Mouse (Mus musculus): ENCODE results near the gene Asgr2. TPM values are rescaled to one million over a fixed set of nuclear protein-coding genes. Genes with fewer than 3 reads are reported as not detected.
"Not testable (repeated sequence)": the region's sequence is repeated elsewhere in the genome, so short reads cannot be mapped to it uniquely, and the experiment has no call there.

The Asgr2 gene
- polyA plus RNA-seq, 1 experiment from 2014 or later = not detected

GRCm38 (mm10) chr11:70103701-70104315 is 11.4 kb downstream of the Asgr2 start:
- Histone ChIP-seq H3K27ac (replicated peaks) (no peak overlapping the region), H3K4me2 (replicated peaks) (no peak overlapping the region), H3K9ac (replicated peaks) (no peak overlapping the region), H3K9me3 (no peaks in the 10 kb centered on the region), H3K4me3 (no peak overlapping the region), H3K4me1 (no peaks in the 10 kb centered on the region), H3K27me3 (no peaks in the 10 kb centered on the region), H3K36me3 (no peaks in the 10 kb centered on the region)
- 82% methylated on average over 14 of the region's 14 CpGs for WGBS
- ATAC-seq (replicated peaks) = no peak

DNA sequence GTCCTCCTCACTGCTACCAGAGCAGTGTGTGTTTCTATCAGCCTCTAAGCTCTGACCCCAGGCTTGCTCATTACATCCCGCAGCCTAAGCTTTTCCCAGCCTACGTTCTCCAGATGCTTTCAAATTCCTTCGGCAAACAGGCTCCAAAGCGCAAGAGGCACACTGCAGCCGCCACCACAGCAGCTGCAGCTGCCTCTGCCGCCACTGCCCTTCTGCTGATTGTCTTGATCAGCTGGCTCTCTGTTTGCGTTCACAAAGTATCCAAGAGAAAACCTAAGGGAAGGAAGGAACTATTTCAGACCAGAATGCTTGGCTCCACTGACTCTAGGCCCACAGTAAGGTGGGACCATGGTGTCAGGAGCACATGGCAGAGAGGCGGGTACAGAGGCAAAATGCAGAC is 14.6 kb downstream of the Asgr2 start:
- WGBS = 72% methylated on average over 8 of the region's 8 CpGs
- no peak overlapping the region for H3K9ac ChIP-seq (replicated peaks)
- H3K9me3 ChIP-seq = no peaks in the 10 kb centered on the region
- no peak overlapping the region for H3K27ac ChIP-seq (replicated peaks)
- no peak overlapping the region for H3K4me3 ChIP-seq
- no peaks in the 10 kb centered on the region for H3K27me3 ChIP-seq
- H3K36me3 ChIP-seq = no peaks in the 10 kb centered on the region
- no peak overlapping the region for H3K4me2 ChIP-seq (replicated peaks)
- no peaks in the 10 kb centered on the region for H3K4me1 ChIP-seq
- no peak for ATAC-seq (replicated peaks)

DNA sequence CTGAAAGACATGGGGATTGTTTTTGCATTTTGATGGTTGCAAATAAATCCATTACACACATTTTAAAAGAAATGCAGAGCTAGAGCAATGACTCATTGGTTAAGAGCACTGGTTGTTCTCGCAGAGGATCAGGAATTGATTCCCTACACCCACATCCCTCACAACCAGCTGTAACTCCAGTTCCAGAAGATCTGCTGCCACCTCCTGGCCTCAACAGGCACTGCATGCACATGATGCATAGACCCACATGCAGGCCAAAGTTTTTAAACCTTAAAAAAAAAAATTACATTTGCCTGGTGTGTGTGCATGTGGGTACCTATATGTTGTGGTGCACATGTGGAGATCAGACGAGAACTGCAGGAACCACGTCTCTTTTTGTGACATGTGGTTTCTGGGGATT is 17.7 kb downstream of the Asgr2 start:
- H3K4me3 ChIP-seq = no peak overlapping the region
- no peak overlapping the region for H3K4me2 ChIP-seq (replicated peaks)
- H3K36me3 ChIP-seq = no peaks in the 10 kb centered on the region
- H3K27me3 ChIP-seq = no peaks in the 10 kb centered on the region
- no peaks in the 10 kb centered on the region for H3K4me1 ChIP-seq
- WGBS = 76% methylated on average over 3 of the region's 3 CpGs
- H3K9me3 ChIP-seq = no peaks in the 10 kb centered on the region
- H3K9ac ChIP-seq (replicated peaks) = no peak overlapping the region
- no peak for ATAC-seq (replicated peaks)
- H3K27ac ChIP-seq (replicated peaks) = no peak overlapping the region

DNA sequence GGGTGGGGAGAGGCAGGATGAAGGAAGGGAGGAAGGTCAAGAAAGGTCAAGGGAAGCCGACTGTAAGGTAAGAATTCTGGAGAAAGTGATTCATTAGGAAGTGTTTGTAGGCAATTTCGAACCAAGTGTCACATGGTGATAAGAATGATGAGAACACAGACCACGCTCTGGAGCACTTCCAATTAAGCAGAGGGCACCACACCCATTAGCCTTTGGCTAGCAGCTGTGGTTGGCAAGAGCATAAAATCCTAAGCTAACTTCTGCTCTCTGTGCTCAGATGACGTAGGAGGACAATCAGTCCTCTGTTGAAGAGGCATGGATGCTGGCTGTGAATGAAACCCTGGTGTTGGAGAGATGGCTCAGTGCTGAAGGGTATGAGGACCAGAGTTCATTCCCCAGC is 22.1 kb downstream of the Asgr2 start:
- WGBS = 76% methylated on average over 4 of the region's 4 CpGs
- Histone ChIP-seq H3K4me3 (no peak overlapping the region), H3K9ac (replicated peaks) (no peak overlapping the region), H3K27ac (replicated peaks) (no peak overlapping the region), H3K4me1 (no peaks in the 10 kb centered on the region), H3K4me2 (replicated peaks) (no peak overlapping the region), H3K36me3 (no peaks in the 10 kb centered on the region), H3K9me3 (no peaks in the 10 kb centered on the region), H3K27me3 (no peaks in the 10 kb centered on the region)
- no peak for ATAC-seq (replicated peaks)

DNA sequence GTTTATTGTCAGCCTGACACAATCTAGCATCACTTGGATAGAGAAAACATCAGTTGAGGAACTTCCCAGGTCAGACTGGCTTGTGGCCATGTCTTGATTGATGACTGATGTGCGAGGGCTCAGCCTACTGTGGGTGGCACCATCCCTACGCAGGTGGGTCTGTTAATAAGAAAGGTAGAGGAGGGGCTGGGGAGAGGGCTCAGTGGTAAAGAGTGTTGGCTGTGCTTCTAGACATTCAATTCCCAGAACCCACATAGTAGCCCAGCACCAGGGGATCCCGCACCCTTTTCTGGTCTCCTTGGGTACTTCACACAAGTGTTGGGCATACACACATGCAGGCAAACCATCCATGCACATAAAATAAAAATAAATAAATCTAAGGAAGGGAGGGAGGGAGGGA is 23.5 kb downstream of the Asgr2 start:
- no peak overlapping the region for H3K27ac ChIP-seq (replicated peaks)
- no peaks in the 10 kb centered on the region for H3K4me1 ChIP-seq
- no peak overlapping the region for H3K9ac ChIP-seq (replicated peaks)
- no peak overlapping the region for H3K4me3 ChIP-seq
- no peak for ATAC-seq (replicated peaks)
- H3K27me3 ChIP-seq = no peaks in the 10 kb centered on the region
- H3K9me3 ChIP-seq = no peaks in the 10 kb centered on the region
- no peaks in the 10 kb centered on the region for H3K36me3 ChIP-seq
- no peak overlapping the region for H3K4me2 ChIP-seq (replicated peaks)
- 95% methylated on average over 3 of the region's 3 CpGs for WGBS

- 80% methylated on average over 9 of the region's 9 CpGs for WGBS
- Histone ChIP-seq H3K9me3 (no peaks in the 10 kb centered on the region), H3K27ac (replicated peaks) (no peak within 1 kb of the TSS), H3K4me2 (replicated peaks) (no peak within 1 kb of the TSS), H3K4me3 (no peak within 1 kb of the TSS), H3K9ac (replicated peaks) (no peak within 1 kb of the TSS), H3K27me3 (no peaks in the 10 kb centered on the region), H3K36me3 (no peaks in the 10 kb centered on the region), H3K4me1 (no peaks in the 10 kb centered on the region)
- no peak for ATAC-seq (replicated peaks)
Measured at GRCm38 (mm10) chr11:70129926-70130379, 37.5 kb downstream of the Asgr2 start, which contains the start of gene Mgl2. Mgl2 (plus strand) TSS chr11:70130329.

- H3K27ac ChIP-seq (replicated peaks); H3K4me2 ChIP-seq (replicated peaks); H3K27me3 ChIP-seq; H3K9me3 ChIP-seq; H3K4me1 ChIP-seq; H3K4me3 ChIP-seq; ATAC-seq (replicated peaks); H3K36me3 ChIP-seq; H3K9ac ChIP-seq (replicated peaks): not testable (repeated sequence)
- WGBS = 70% methylated on average over 3 of the region's 3 CpGs
Measured at GRCm38 (mm10) chr11:70135001-70135400, 42.6 kb downstream of the Asgr2 start.

- H3K27ac ChIP-seq (replicated peaks); H3K4me1 ChIP-seq; H3K4me2 ChIP-seq (replicated peaks); H3K9me3 ChIP-seq; H3K4me3 ChIP-seq; ATAC-seq (replicated peaks); H3K27me3 ChIP-seq; H3K9ac ChIP-seq (replicated peaks); H3K36me3 ChIP-seq: not testable (repeated sequence)
- 91% methylated on average over 8 of the region's 8 CpGs for WGBS
Measured at GRCm38 (mm10) chr11:70135925-70136324, 43.5 kb downstream of the Asgr2 start.

DNA sequence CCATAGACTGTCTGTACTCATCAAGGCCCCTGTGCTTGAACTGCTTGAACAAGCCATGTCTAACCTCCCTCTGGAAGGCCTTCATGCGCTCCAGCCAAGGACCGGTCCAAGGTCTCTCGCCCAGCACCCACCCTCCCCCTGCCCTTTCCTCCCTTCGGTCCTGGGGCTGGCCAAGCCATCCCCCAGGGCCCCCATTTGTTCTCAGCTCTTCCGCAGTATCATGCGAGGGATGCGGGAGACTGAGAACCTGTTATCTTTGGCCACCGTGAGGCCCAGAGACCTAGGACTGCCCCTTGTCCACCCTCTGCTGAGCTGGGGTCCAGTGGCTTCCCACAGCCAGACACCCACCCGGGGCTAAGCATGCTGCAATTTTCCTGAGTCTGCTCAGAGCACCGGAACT is 46.7 kb downstream of the Asgr2 start:
- H3K9me3 ChIP-seq = no peaks in the 10 kb centered on the region
- H3K4me1 ChIP-seq = no peaks in the 10 kb centered on the region
- no peaks in the 10 kb centered on the region for H3K27me3 ChIP-seq
- H3K4me3 ChIP-seq = no peak overlapping the region
- no peaks in the 10 kb centered on the region for H3K36me3 ChIP-seq
- 90% methylated on average over 10 of the region's 10 CpGs for WGBS
- no peak overlapping the region for H3K4me2 ChIP-seq (replicated peaks)
- no peak for ATAC-seq (replicated peaks)
- H3K27ac ChIP-seq (replicated peaks) = no peak overlapping the region
- no peak overlapping the region for H3K9ac ChIP-seq (replicated peaks)

DNA sequence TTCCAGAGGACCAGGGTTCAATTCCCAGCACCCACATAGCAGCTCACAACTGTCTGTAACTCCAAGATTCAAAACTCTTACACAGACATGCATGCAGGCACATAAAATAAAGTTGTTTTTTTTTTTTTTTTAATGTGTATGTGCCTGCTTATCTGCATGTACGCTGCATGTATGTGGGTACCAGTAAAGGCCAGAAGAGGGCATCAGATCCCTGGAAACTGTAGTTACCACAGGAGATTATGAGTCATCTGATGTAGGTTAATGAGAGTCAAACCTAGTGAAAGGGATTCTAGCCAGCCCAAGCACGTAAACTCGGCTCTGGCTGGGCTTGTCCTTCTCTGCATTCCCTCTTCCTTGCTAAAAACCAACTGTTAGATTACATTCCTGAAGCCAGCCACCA is 58.6 kb downstream of the Asgr2 start:
- Histone ChIP-seq H3K4me3 (no peak overlapping the region), H3K4me1 (no peaks in the 10 kb centered on the region), H3K36me3 (no peaks in the 10 kb centered on the region), H3K27me3 (no peaks in the 10 kb centered on the region), H3K4me2 (replicated peaks) (no peak overlapping the region), H3K27ac (replicated peaks) (no peak overlapping the region), H3K9me3 (no peaks in the 10 kb centered on the region), H3K9ac (replicated peaks) (no peak overlapping the region)
- 65% methylated on average over 3 of the region's 3 CpGs for WGBS
- ATAC-seq (replicated peaks) = no peak

Other genes with a start within 250 kb of the Asgr2 start
- 51.0 and 51.2 TPM in 2 replicates for gene Plscr3, start 246.3 kb upstream of the Asgr2 start, polyA plus RNA-seq (2015; fragmentation: Nextera tagmentation; extraction: Ambion mirVana)
- 0.27 and 0.36 TPM in 2 replicates for gene Tnk1, start 233.9 kb upstream of the Asgr2 start, polyA plus RNA-seq (2015; fragmentation: Nextera tagmentation; extraction: Ambion mirVana)
- not detected in 2 replicates for gene Tmem95, start 214.6 kb upstream of the Asgr2 start, polyA plus RNA-seq (2015; fragmentation: Nextera tagmentation; extraction: Ambion mirVana)
- 1.2 and 1.3 TPM in 2 replicates for gene Kctd11, start 211.2 kb upstream of the Asgr2 start, polyA plus RNA-seq (2015; fragmentation: Nextera tagmentation; extraction: Ambion mirVana)
- gene Acap1, start 197.1 kb upstream of the Asgr2 start, polyA plus RNA-seq (2015; fragmentation: Nextera tagmentation; extraction: Ambion mirVana) = 0.48 and 0.51 TPM in 2 replicates
- 19.9 and 20.7 TPM in 2 replicates for gene 2810408A11Rik, start 191.7 kb upstream of the Asgr2 start, polyA plus RNA-seq (2015; fragmentation: Nextera tagmentation; extraction: Ambion mirVana)
- 18.5 and 23.0 TPM in 2 replicates for gene Neurl4, start 191.6 kb upstream of the Asgr2 start, polyA plus RNA-seq (2015; fragmentation: Nextera tagmentation; extraction: Ambion mirVana)
- 79.6 and 92.2 TPM in 2 replicates for gene Gps2, start 178.8 kb upstream of the Asgr2 start, polyA plus RNA-seq (2015; fragmentation: Nextera tagmentation; extraction: Ambion mirVana)
- gene Eif5a, start 170.7 kb upstream of the Asgr2 start, polyA plus RNA-seq (2015; fragmentation: Nextera tagmentation; extraction: Ambion mirVana) = 1,167 and 1,257 TPM in 2 replicates
- gene Ybx2, start 156.8 kb upstream of the Asgr2 start, polyA plus RNA-seq (2015; fragmentation: Nextera tagmentation; extraction: Ambion mirVana) = 5.6 and 5.8 TPM in 2 replicates
- 6.4 and 7.5 TPM in 2 replicates for gene Slc2a4, start 144.5 kb upstream of the Asgr2 start, polyA plus RNA-seq (2015; fragmentation: Nextera tagmentation; extraction: Ambion mirVana)
- 0.28 and 0.56 TPM in 2 replicates for gene Cldn7, start 127.9 kb upstream of the Asgr2 start, polyA plus RNA-seq (2015; fragmentation: Nextera tagmentation; extraction: Ambion mirVana)
- 18.4 and 20.8 TPM in 2 replicates for gene Ctdnep1, start 111.5 kb upstream of the Asgr2 start, polyA plus RNA-seq (2015; fragmentation: Nextera tagmentation; extraction: Ambion mirVana)
- gene Elp5, start 110.1 kb upstream of the Asgr2 start, polyA plus RNA-seq (2015; fragmentation: Nextera tagmentation; extraction: Ambion mirVana) = 170 and 171 TPM in 2 replicates
- gene Gabarap, start 101.5 kb upstream of the Asgr2 start, polyA plus RNA-seq (2015; fragmentation: Nextera tagmentation; extraction: Ambion mirVana) = 610 and 626 TPM in 2 replicates
- 71.5 and 75.6 TPM in 2 replicates for gene Phf23, start 96.9 kb upstream of the Asgr2 start, polyA plus RNA-seq (2015; fragmentation: Nextera tagmentation; extraction: Ambion mirVana)
- 35.3 and 37.5 TPM in 2 replicates for gene Dvl2, start 92.0 kb upstream of the Asgr2 start, polyA plus RNA-seq (2015; fragmentation: Nextera tagmentation; extraction: Ambion mirVana)
- 57.0 and 60.7 TPM in 2 replicates for gene Acadvl, start 77.2 kb upstream of the Asgr2 start, polyA plus RNA-seq (2015; fragmentation: Nextera tagmentation; extraction: Ambion mirVana)
- 27.8 and 29.8 TPM in 2 replicates for gene Dlg4, start 75.7 kb upstream of the Asgr2 start, polyA plus RNA-seq (2015; fragmentation: Nextera tagmentation; extraction: Ambion mirVana)
- 1.8 and 2.0 TPM in 2 replicates for gene Asgr1, start 38.6 kb upstream of the Asgr2 start, polyA plus RNA-seq (2015; fragmentation: Nextera tagmentation; extraction: Ambion mirVana)
- gene Mgl2, start 37.7 kb downstream of the Asgr2 start, polyA plus RNA-seq (2015; fragmentation: Nextera tagmentation; extraction: Ambion mirVana) = 0.56 and 0.64 TPM in 2 replicates
- gene Clec10a, start 63.6 kb downstream of the Asgr2 start, polyA plus RNA-seq (2015; fragmentation: Nextera tagmentation; extraction: Ambion mirVana) = 0.73 and 0.75 TPM in 2 replicates
- 3.2 and 3.6 TPM in 2 replicates for gene Slc16a11, start 120.1 kb downstream of the Asgr2 start, polyA plus RNA-seq (2015; fragmentation: Nextera tagmentation; extraction: Ambion mirVana)
- 14.9 and 17.7 TPM in 2 replicates for gene Slc16a13, start 128.4 kb downstream of the Asgr2 start, polyA plus RNA-seq (2015; fragmentation: Nextera tagmentation; extraction: Ambion mirVana)
- 5.7 and 6.1 TPM in 2 replicates for gene Bcl6b, start 137.2 kb downstream of the Asgr2 start, polyA plus RNA-seq (2015; fragmentation: Nextera tagmentation; extraction: Ambion mirVana)
- 191 and 199 TPM in 2 replicates for gene 0610010K14Rik, start 145.3 kb downstream of the Asgr2 start, polyA plus RNA-seq (2015; fragmentation: Nextera tagmentation; extraction: Ambion mirVana)
- 12.9 and 13.0 TPM in 2 replicates for gene Gm21988, start 147.2 kb downstream of the Asgr2 start, polyA plus RNA-seq (2015; fragmentation: Nextera tagmentation; extraction: Ambion mirVana)
- 271 and 278 TPM in 2 replicates for gene Rnasek, start 147.2 kb downstream of the Asgr2 start, polyA plus RNA-seq (2015; fragmentation: Nextera tagmentation; extraction: Ambion mirVana)
- 0.66 and 0.79 TPM in 2 replicates for gene Alox12, start 162.7 kb downstream of the Asgr2 start, polyA plus RNA-seq (2015; fragmentation: Nextera tagmentation; extraction: Ambion mirVana)
- not detected in 2 replicates for gene Alox12e, start 230.0 kb downstream of the Asgr2 start, polyA plus RNA-seq (2015; fragmentation: Nextera tagmentation; extraction: Ambion mirVana)

All from forebrain, embryonic 15.5 days (tissue).